Mouse (Mus musculus) layer of hippocampus, postnatal 10 days (tissue): ENCODE data around the gene Rab27a. TPM values are rescaled to one million over a fixed set of nuclear protein-coding genes. Genes with fewer than 3 reads are reported as not detected.
A peak's percentile ranks its signal among the peaks of the same experiment; 100 is the strongest.

Experiments
- DNase-seq, 2 experiments: peaks; one replicate each; pipeline ENCODE4 v3.0.0; 2021; ENCODE audit warnings: low spot score in 2 of 2
- long read RNA-seq: library from polyadenylated mRNA; stranded (forward); transcript quantifications from one replicate; pipeline ENCODE4 v2.0.0, GENCODE M21; 2023
- total RNA-seq, 2 experiments: library from RNA; stranded (reverse); gene quantifications; 2 replicates each; pipeline ENCODE4 v1.2.3; 2021

The Rab27a gene
- total RNA-seq: 1 to 10 TPM; 7.1 to 8.7 TPM
- long read RNA-seq, partial matches to known transcripts: 1 of 4 reads
- long read RNA-seq, other reads (novel, unspliced or antisense): 2 of 4 reads

DNA sequence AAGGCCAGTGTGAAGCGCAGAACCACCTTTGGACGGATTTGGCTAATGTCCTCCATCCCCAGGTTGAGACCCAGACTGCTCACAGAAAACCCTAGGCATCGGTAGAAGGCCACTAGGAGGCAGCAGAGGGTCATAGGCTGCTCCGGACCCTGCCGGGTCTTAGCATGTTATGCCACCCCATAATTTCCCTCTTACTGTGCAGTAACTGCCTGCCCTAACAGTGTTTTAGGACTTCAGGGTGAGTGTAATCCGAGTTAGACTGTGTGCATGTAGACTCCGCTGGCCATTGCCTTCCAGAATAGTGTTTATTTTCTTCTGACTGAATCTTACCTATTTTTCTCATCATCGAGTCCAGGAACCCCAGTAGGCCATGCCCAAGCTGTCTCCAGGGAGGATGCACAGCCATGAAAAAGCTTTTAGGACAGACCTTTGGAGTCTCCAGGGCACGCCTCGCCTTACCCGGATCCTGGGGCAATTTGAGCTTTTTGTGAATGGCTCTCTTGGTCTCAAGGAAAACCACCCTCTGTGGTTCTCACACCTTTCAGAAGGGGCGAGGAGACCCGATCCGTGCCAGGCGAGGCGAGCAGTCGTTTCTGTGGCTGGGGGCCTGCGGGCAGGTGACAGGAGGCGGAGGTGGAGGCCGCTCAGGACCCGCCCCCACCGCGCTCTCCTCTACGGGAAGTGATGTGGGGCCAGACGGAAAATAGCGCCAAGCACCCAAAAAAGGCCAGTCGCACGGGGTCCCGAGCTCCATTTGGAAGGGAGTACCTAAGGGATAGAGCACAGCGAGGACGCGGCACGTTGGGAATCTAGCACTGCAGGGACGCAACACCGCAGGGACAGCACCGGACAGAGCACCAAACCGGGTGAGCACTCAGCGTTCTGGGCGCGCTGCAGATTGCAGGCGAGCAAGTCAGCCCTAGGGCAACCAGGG is at the start of gene Rab27a:
Gene Rab27a, plus strand, starts transcription at position 709 of the 934 bp plus-strand sequence.
- peak; percentile 83 to 89 for DNase-seq

DNA sequence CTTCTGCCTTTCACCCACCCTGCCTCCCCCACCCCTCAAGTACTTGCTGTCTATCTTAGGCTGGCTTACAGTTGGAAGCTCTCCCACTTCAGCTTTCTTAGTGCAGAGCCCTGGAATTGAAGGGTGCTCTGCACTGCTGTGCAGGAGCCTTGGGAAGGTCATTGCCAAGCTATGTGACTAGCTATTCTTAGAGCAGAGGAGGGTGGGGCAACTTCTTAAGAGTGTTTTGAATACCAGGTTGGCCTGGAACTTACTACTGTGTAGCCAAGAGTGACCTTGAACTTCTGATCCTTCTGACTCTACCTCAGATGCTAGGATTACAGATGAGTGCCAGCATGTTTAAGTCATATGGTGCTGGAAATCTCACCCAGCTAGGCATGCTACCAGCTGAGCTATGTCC is 48.5 kb upstream of the Rab27a start:
- no peak for DNase-seq

DNA sequence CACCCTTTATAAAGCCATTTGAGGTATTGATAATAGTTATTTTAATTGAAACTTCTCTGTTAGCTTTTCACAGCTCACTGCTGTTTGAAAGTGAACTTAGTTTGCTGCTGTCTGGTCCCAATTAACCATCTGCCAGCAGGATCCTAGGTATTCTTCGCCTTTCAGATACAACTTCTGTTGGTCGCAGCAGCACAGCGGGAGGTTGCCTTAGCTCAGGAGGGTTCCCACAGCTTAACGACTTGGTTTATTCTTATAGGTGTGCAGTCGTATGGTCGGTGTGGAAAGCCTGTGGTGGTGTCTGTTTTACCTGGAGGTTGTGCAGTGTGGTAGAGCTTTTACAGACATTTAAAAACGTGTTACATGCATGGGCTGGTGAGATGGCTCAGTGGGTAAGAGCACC is 47.8 kb upstream of the Rab27a start:
- DNase-seq: no peak

DNA sequence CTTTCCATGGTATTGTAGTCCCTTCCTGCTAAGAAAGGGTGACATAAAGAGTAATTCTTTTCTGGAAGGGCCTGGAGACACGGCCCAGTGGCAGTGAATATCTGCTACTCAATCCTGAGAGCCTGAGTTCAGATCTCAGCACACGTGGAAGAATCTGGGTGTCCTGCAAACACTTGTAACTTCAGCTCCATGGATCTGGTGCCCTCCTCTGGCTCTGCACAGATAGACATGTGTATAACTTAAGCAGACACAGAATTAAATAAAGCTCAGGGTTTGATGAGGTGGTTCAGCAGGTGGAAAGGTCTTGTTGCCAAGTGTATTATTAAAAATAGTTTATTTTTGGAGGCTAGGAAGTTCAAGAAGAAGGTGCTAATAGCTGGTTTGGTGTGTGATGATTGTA is 44.2 kb upstream of the Rab27a start:
- no peak for DNase-seq

DNA sequence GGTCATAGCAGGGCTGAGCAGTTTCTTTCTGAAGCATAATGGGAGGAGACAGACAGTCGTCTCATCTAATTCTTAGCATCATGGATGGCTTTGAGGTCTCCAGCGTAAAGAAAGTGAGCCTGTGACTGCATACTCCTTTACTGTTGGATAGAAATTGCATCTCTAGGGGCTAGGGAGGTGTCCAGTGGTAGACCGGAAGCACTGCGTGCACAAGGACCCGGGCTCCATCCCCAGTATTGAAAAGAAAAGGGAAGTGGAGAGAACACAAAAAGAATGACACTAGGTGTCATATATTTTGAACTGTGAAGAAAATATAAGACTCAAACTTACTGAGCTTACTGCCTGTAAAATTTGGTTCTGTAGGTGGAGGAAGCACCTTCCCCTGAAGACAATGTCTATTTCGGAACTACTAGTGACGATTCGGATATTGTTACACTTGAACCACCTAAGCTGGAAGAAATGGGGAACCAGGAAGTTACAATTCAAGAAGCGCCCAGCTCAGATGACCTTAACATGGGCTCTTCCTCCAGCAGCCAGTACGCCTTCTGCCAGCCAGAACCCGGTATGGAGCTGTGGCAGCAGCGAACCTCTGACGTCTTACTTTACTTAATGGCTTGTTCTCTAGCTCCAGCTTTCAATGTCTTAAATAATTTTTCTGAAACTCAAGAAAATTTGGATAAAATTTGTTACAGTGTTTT is 43.2 kb upstream of the Rab27a start:
- DNase-seq: no peak

DNA sequence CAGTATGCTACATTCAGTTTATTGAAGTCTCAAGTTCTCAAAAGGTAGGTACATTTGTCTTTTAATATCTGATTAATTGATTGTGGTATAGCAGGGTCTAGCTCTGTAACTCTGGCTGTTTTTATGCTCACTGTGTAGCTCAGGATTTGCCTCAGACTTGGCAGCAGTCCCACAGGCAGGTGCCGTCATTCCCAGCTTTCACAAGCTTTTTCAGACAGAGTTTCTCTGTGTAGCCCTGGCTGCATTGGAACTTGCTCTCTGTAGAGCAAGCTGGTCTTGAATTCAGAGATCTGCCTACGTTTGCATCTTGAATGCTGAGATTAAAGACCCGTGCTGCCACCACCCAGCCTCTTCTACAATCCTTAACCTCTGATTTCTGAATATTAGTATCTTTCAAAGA is 42.5 kb upstream of the Rab27a start:
- DNase-seq: peak in 1 of 2 experiments; percentile 33

DNA sequence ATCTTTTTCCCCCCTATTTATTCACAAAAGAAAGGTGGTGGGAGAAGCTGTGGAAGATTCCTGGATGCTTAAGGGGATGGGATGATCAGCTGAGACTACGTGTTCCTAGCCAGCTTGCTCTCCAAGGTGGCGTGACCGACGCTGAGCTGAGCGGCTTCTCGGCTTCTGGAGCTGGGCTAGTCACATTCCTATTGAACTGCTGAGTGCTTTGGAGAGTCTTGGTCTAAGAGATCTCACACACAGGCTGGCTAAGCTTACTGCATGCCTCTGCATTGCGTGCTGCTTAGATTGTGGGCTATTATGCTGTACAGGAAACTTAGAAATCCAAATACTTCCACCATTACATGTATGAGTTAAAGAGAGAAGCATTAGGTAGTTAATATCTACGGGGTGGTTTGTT is 40.6 kb upstream of the Rab27a start:
- no peak for DNase-seq

DNA sequence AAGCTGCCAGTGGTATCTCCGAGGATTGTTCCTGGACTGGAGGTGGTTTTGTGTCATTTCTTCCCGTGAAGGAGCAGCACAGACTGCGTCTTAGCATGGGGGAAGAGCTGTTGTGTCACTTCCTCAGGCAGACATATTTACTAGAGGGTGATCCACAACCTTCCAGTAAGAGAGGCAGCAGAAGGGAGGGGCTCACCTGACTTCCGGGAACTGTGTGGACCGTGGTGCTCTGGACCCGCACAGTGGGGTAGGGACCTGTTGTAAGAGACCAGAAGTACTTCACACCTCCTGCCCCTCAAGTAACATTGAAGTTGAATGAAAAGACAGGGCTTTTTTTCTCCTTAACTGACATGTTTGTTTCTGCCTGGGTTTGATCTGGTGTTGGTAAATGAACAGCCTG is 39.5 kb upstream of the Rab27a start:
- DNase-seq: no peak

DNA sequence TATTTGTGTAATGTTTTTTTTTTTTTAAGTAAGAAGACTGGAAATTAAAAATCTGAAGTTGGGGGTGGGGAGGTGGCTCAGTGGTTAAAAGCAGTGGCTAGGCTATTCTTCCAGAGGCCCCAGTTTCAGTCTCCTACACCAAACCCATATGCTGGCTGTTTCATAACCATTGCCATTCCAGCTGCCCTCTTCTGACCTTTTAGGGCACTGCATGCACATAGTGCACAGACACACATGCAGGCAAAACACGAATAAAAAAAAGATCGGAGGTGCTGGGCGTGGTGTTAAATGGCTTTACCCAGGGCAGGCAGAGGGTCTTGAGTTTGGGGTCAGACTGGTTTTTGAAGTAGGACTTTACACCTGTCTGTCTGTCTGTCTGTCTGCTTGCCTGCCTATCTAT is 38.5 kb upstream of the Rab27a start:
- no peak for DNase-seq

DNA sequence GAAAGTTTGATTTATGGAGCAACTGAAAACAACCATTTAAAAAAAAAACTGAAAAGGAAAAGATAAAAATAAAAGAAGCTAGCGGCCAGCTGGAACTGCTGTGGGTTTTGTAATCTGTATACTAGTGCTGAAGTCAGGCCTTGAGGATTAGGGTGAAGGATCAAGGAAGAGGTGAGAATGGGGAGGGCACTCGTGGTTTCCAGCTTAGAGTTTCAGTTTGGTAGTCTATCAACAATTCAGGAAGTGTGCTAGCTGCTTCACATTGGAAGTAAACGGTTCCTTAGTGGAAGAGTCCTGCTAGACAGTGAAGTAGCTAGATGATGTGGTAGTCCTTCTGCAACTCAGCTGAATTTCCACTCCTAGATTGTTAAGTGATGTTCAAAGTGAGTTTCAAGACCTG is 36.3 kb upstream of the Rab27a start:
- DNase-seq: no peak

DNA sequence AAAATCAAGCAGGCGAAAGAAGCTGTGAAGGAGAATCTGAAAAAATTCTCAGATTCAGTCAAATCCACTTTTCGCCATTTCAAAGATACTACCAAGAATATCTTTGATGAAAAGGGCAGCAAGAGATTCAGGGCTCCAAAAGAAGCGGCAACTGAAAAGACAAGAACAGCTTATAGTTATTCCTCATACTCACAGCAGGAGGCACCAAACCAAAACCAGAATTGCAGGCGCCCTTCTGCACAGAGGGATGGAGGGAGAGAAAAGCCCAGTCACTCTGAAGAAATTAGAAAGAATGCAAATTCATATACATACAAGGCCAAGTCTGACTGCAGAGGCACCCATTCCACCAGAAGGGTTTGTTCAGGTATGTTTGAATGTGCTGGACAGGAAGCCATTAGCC is 32.0 kb upstream of the Rab27a start:
- no peak for DNase-seq

DNA sequence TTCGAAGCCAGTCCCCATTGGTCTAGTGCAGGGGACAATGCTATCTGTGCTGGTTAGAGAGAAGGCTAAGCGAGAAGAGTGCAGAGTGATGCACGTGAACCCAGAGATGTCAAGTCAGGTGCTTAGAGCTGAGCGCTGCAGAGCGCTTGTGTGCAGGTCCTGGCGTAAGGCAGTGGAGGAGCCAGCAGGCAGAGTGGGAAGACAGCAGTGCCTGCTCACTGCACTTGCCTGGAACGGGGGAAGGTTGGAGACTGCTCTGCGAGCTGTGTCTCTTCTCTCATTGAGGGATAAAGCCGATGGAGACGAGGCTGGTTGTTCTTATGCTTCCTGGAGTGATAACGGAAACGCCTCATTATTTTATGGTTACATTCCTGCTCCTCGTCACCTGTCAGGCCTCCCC is 29.9 kb upstream of the Rab27a start:
- DNase-seq: peak; percentile 16 to 27

DNA sequence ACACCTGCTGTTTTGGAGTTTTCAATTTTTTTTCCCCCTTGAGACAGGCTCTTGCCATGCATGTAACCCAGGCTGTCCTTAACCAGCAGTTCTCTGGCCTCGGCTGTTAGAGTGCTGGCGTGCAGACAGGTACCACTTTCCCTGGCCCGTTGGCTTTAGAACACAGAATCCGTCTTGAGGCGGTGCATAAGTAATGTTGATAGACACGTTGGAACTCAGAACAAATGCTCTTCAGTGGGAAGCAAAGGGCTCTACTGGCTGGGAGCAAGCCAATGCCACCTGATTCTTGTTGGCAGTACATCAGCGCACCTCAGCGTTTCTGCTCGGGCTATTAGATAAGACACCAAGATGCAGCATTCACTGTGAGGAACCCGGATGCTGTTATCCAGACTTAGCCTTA is 24.8 kb upstream of the Rab27a start:
- no peak for DNase-seq

DNA sequence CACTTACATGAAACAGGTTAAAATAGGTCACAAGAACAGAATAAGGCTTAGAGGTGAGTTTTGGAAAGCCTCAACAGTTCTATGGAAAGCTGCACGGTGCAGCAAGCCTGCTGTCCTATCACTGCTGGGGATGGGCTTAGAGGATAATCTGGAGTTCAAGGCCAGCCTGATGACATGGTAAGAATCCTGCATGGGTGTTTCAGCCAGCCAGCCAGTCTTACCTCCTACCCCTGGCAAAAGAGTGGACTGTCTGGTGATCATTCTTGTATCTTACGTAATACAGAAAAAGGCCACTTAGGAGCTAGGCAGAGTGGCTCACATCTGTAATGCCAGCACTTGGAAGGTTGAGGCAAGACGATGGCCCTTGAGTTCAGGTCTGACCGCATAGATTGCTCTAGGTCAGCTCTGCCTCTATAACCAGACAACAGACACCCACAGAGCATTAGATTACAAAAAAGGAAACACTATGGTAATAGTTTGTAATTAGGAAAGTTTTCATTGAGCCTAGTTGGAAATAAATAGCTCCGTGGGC is 24.0 kb upstream of the Rab27a start:
- no peak for DNase-seq

DNA sequence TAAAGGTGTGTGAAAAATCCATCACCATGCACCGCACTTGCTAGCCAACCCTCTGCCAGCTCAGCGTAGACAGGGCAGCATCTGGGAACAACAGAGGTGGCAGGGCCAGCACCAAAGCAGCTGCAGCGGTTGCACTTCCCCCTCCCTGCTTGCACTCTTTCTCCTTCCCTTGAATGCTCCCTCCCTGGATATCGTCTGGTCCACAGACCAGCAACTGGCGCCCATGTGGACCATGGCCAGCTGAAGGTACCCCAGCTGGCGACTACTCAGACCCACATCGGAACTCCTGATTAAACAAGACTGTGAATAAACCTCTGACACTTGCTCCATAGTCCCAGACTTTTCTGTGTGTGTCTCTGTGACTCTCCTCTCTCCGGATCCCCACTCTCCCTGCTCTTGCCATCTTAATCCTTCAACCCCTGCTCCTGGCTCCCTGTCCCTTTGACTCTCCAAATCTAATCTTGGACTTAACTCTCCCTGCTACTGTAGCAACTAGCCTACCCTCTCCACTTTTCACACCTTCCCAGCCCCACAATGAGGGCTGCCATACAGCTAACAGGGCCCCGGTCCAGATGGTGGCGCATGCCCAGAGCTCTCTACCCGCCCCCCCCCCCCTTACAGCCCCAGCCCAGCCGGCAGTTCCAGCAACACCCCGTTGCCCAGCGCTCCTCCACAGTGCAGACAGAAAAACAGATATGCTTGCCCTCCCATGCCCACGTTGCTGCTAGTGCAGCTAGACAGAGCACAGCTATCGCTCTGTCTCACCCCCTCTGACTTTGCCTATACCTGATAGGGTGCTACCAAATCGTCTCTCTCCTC is 18.6 kb upstream of the Rab27a start:
- DNase-seq: peak; percentile 39 to 48

DNA sequence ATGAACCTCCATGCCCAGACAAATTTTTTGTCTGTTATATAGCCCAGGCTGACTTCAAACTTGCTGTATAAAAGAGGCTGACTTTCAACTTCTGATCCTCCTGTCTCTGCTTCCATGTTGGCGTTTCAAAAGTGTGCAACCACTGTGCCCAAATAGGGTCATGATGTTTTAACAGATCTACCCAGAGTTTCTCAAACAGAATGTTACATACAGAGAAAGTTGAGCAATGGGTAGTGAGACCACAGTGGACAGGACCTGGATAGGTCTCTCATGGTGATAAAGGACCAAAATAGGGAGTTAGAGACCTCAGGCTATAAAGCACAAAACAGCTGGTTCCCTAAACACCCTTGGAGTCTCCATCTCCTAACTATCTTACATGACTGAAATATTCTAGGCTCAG is 14.2 kb upstream of the Rab27a start:
- no peak for DNase-seq

DNA sequence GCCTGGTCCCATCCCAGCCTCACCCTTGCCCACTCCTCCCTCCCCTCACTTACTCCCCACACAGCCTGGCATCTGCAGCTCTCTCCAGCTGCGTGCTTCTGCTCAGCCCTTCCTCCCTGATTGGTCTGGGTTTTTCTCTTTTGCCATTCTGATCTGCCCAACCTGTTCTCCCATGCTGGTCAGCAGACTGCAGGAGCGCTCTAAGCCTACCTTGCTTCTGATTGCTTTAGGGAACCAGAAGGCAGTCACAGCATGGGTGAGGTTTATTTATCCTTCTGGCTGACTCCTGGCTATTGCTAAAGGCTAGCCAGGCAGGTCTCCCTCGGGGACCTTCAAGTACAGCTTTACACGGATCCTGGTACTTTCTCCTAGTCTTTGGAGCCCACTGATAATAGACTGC is 13.2 kb upstream of the Rab27a start:
- DNase-seq: no peak

DNA sequence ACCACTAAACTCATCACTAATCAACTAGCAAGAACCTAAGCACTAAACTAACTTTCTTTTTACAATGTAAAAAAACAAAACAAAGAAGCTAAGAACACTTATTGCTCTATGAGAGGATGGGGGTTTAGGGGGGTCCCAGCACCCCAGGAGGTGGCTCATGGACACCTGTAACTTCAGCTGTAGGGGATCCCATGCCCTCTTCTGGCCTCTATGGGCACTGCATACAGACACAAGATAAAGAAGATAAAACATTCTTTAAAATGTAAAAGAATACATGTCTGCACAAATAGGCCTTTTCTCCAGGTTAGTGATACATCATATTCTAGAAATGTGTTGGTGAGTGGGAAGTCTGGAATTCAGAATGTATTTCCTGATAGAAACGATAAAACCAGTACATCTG is 11.2 kb upstream of the Rab27a start:
- no peak for DNase-seq

DNA sequence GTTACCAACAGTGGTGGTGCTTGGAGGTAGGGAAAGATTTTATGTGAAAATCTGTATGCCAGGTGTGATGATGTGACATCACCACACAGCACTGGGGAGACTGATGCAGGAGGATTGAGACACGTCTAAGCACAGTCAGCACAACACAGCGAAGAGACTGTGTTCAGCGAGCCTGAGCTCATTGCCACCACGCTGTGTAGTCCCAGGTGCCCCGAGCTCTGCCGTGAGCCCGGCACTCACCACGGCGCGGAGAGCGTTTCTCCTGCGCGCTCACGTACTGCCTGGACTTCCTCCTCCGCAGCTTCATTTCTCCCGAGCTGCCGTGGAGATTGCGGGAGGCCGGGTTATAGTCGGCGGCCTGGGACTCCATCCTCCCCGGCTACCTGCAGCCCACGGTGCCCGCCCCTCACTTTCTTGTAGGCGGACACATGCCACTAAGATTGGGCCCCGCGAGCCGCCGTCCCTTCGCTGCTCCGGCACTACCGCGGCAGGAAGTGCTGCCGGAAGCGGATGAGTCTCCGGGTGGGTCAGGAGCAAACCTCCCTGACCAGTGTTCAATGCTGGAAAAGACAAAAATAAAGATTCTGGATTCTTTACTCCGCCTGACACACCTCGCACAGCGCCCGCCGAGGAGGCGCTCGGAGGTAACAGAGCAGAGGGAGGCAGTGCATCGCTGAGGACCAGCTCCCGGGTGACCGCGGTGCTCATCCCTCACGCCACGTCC is 5.3 kb upstream of the Rab27a start:
- peak; percentile 86 to 93 for DNase-seq

DNA sequence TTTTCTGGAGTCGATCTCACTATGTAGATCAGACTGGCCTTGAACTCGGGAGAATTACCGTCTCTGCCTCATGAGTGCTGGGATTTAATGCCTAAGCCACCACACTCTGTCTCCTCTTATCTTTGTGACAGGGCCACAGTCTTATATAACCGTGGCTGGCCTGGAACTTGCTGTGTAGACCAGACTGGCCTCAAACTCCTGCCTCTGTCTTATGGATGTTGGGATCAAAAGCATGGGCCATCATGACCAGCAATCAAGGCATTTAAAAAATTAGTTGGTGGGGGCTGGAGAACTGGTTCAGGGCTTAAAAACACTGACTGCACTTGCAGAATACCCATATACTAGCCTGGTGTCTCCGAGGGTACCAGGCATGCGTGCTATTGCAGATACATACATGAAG is 4.6 kb upstream of the Rab27a start, which contains the start of gene Pigb:
Gene Pigb, minus strand, starts transcription at position 299 of the 400 bp plus-strand sequence.
- no peak for DNase-seq

DNA sequence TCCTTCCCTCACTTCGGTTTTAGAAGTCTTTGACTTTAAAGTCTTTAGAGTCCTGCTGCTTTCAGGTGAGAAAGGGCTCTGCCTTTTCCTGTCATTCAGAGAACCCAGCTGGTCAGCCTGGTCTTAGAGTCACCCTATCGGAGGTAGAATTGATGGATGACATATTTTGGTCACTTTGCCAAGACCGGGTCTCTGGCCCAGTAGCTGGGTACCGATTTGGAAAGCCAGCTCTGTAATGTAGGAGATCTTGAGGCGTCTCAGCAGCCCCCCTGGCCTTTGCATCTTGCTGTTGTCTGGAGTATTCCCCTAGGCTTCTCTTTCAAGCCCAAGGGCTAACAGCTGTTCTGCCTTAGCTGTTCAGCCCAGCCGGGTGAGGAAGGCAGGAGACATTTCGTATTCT is 550 bp downstream of the Rab27a start:
- DNase-seq: no peak
